Mouse (Mus musculus) adrenal gland, postnatal 36 days (tissue): ENCODE results near the gene Il4. TPM values are rescaled to one million over a fixed set of nuclear protein-coding genes. Genes with fewer than 3 reads are reported as not detected.

Experiments
- DNase-seq, 2 experiments: peaks; one replicate each; pipeline ENCODE4 v3.0.0; 2021; ENCODE audit warnings: mixed read lengths in 1 of 2
- total RNA-seq, 2 experiments: library from RNA; stranded (reverse); gene quantifications; 2 replicates each; pipeline ENCODE4 v1.2.3; 2021

Gene Il4
- total RNA-seq, 2 experiments from 2014 or later, result not detected

GRCm38 (mm10) chr11:53624124-53624523 is 5.7 kb upstream of the Il4 start:
- DNase-seq, result no peak

DNA sequence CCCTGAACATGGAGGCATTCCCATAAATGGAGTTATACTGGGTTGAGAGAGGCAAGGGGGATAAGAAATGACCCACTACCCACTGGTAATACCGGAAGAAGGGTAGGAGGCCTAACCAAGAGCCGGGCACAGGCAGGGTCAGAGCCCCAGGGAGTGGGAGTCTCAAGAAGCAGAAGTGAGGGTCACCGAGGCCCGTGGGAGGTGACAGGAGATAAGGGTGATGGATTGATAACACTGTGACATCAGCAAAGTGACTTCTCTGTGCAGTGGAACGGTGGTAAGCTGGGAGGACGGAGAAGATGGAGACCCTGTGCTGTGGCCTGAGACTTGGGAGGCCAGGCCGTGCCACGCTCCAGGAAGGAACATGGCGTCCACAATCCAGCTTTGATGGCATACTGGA is 5.1 kb upstream of the Il4 start:
- DNase-seq, result no peak

DNA sequence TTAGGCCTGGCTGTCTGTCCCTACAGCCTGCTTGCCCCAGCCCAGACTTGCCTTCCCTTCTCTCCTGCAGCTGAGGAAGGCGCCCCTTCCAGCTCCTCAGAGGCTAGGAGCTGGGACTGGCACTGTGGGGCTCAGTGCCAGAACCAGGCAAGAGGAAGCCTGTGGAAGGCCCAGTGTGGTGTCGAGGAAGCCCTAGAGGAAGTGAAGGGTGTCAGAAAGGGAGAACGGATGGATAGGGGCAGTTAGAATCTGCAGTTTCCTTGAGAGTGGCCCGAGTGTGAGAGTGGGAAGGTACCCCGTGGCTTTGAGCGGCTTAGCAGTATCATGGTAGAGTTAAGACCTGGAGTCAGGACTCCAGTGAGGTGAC is 4.0 kb upstream of the Il4 start:
- DNase-seq, result no peak

- DNase-seq, result no peak
Observed at GRCm38 (mm10) chr11:53621582-53622439, 3.3 kb upstream of the Il4 start.

GRCm38 (mm10) chr11:53620094-53620493 is 1.6 kb upstream of the Il4 start:
- DNase-seq, result no peak

GRCm38 (mm10) chr11:53619428-53619827 is 959 bp upstream of the Il4 start:
- no peak for DNase-seq

DNA sequence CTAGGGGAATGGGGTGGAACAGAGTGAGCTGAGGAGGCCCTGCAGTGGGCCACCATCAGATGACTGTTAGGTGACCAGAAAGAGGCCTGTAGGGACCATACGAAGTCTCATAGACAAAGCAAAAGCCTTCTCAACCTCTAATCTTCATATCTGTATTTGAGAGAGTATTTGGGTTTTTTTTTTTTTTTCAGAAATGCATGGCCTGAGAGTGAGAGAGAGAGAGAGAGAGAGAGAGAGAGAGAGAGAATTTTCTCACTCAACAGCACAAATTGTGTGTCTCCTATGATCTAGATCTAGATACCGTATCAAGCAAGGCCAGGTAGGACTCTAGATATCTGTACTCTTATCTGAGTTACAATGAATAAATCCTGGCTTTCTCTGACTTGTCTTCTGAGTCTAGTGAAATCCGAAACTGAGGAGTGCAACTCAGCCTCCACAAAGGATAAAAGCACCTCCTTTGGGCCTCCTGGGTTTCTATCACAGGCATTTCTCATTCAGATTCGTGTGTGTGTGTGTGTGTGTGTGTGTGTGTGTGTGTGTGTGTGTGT is 833 bp downstream of the Il4 start:
- no peak for DNase-seq

DNA sequence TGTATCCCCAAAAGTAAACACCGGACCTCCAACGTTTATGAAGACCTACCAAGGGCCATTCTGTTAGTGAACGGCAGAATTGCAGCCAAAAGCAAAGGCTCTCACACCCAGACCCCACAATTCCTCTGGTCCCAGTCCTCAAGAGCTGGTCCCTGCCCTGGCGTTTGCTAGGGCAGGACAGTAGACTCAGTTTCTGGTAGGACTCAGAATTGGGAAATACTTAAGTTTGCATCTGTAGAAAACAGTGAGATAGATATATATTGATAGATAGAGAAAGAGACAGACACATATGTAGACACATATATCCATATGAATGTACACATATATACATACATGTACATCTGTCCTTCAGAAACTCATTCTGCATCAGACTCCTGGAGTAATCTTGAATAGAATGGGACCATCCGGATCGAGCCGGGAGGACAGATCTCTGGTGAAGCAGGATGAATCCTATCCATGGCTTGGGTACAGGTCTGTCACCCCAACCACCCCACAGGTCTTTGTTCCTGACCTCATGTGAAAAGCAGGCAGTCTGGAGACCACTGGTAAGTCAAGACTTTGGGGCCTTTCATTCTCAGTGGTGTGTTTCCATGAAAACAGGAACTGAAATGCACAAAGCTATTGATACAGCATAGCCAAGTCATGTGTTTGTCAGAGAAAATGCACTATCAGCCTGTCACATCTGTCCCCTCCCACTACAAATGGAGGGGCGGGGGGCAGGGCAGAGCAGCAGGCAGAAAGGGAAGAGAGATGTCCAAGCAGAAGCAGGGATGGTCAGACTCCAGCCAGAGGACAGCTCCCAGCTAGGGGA is 1.5 kb downstream of the Il4 start:
- DNase-seq, result no peak

DNA sequence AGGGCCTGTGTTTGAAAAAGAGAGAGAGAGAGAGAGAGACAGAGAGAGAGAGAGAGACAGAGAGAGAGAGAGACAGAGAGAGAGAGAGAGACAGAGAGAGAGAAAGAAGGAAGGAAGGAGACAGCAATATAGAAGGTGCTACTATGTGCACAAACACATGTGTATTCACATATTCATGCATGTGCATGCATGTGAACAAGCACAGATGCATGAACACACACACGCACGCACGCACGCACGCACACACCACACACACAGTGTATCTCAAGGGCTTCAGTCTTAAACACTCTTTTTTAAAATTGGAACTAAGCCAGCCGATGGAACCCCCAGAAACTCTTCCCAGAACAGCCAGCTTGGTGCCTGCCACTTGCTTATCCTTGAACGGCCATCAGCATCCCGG is 2.9 kb downstream of the Il4 start:
- no peak for DNase-seq

- DNase-seq, result no peak
Observed at GRCm38 (mm10) chr11:53615172-53615571, 3.3 kb downstream of the Il4 start.

DNA sequence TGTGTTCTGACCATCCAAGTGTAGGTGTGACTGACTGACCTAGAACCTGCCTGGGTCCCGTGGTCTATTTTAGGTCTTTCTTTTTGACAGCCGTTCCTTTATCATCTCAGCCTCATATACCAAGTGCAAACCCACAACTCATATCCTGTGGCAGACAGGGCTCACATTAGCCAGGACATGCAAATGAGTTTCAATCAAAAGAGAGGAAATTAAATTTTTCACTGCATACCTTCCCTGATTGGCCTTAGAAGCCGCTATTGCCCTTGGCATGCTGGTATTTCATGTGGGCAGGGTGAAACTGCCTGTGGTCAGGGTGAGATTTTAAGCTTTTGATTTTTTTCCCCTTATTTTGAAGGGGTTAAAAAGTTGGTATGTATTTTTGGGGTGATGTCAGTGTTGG is 8.8 kb downstream of the Il4 start:
- no peak for DNase-seq

- DNase-seq, result no peak
Observed at GRCm38 (mm10) chr11:53609231-53609630, 9.2 kb downstream of the Il4 start.

GRCm38 (mm10) chr11:53605609-53606008 is 12.9 kb downstream of the Il4 start:
- no peak for DNase-seq

- no peak for DNase-seq
Observed at GRCm38 (mm10) chr11:53604983-53605382, 13.5 kb downstream of the Il4 start.

DNA sequence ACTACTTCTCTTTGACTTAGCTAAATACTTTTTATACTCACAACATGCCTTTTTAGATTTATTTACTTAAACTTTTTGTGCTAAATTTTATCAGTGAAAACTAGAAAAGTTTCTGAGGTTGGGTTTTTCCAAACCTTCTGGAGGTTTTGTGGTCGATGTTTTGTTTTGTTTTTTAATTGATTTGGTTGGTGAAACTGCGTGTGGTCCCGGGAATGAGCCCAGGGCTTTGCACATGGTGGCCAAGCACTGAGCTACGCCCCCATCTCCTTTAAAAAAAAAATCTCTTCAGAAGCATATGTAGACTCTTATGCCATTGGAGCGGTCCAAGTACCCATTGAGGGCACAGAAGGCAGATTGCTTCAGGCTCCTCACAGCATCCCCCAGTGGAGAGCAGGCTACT is 27.4 kb downstream of the Il4 start:
- DNase-seq, result no peak

DNA sequence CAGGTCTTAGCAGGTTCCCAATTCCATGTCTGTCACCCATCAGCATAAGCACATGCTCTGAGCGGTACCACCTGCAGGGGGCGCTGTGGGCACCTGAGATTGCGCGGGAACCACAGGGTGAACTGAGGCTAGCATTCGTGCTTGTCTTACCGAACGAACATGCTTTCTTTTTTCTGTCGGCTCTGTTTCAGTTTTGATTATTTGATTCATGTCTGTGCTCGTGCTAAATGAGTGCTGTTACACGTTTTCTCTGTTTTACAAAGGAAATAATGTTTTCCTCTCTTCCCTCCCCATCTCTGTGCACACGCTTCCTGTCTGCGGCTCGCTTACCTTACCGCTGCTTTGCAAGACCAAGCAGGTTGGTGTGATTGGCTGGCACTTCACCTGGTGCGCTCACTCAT is 28.1 kb downstream of the Il4 start:
- peak; percentile 33 to 53 for DNase-seq

DNA sequence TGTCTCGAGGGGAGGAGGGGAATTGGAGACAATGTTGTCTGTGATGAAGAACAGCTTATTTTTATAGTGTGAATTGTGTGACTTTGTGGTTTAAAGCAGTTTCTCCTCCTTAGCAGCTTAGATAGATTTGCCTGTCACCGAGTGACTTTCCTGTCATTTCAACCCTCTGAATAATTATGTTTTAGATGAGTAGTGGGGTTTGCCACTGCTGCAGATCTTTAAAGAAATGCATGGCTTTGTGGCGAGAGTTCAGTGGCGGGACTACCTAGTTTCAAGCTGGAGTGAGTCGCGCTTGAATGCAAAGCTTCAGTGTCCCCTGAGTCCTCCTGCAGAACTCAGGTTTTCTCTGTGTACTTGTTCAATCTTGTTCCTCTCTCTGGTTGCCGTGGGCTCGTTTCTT is 30.2 kb downstream of the Il4 start:
- DNase-seq, result no peak

- DNase-seq, result no peak
Observed at GRCm38 (mm10) chr11:53585510-53585909, 33.0 kb downstream of the Il4 start.

DNA sequence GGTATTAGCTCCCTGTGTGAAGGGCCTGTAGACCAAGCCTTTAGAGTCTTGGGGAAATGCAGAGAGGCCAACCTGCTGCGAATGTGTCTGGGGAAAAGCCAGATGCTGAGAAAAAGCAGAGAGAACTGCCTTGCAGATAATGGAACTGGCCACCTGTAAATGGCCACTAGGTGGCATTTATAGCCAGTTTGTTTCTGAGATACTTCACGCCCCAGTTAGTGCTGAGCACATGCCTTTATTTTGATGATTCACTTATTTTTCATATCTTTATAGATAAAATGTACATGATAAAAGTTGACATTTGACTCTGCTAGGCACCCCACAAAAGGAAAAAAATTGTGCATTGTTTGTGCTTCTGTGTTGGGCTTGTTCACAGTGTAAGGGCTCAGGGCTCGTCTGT is 33.6 kb downstream of the Il4 start:
- no peak for DNase-seq

- no peak for DNase-seq
Observed at GRCm38 (mm10) chr11:53583151-53583550, 35.3 kb downstream of the Il4 start.

DNA sequence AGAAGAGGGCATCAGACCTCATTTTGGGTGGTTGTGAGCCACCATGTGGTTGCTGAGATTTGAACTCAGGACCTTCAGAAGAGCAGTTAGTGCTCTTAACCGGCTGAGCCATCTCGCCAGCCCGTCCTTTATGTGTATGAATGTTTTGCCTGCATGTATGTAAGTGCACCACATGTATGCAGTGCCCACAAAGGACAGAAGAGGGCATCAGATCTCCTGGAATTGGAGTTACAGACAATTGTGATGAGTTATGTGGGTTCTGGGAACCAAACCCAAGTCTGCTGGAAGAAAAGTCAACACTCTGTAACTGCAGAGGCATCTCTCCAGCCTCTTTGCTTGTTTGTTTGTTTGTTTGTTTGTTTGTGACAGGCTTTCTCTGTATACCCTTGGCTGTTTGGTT is 37.9 kb downstream of the Il4 start:
- DNase-seq, result no peak

DNA sequence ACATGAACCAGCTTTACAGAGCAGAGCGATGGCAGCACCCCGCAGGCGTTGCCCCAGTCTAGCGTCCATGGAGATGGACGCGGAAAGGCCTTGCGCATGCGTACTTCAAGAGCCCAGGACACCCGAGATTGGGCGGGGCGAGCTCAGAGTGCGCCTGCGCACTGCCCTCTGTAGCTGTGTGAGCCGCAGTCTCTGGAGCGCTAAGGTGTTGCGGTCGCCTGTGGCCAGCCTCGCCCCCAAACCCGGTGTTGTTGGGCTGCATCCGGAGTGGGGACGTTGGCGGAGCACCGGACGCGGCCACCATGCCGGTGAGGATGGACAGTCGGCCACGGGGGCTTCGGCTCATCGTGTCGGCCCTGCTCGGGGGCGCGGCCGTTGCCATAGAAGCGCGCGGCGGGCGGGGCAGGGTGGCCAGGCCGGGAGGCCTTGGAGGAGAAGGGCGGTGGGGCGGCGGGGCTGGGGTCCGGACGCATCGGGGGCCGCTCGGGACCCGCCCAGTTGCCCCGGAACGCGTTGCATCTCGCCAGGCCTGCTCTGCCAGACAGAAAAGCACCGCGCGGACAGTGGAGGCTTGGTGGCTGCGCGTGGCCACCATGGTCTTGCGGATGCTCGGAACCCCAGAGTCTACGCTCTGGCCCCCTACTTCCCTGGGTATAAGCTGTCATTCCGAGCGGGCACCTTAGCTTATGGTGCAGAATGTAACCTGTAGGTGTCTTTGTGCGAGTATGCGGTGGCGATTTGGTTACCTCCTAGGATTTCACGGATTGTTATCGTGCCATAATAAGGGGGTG is 51.0 kb downstream of the Il4 start, which contains the start of gene Kif3a:
Kif3a (plus strand) TSS at position 156 of the 791 bp plus-strand sequence.
- DNase-seq, result peak; percentile 96
